Mouse (Mus musculus): ENCODE data around the gene Bcl2l14.

The Bcl2l14 gene

GRCm38 (mm10) chr6:134402914-134403683, 7.0 kb downstream of the Bcl2l14 start:
- peak; percentile 41 for DNase-seq (ENCODE audit: low spot score)

- DNase-seq (ENCODE audit: low spot score), result no peak
These were observed 7.6 kb downstream of the Bcl2l14 start for GRCm38 (mm10) chr6:134403684-134404070.

GRCm38 (mm10) chr6:134407226-134407625, 11.1 kb downstream of the Bcl2l14 start:
- no peak for DNase-seq (ENCODE audit: low spot score)

- DNase-seq (ENCODE audit: low spot score), result no peak
These were observed 17.8 kb downstream of the Bcl2l14 start for GRCm38 (mm10) chr6:134413706-134414531.

- DNase-seq (ENCODE audit: low spot score), result no peak
These were observed 18.4 kb downstream of the Bcl2l14 start for GRCm38 (mm10) chr6:134414532-134414883.

GRCm38 (mm10) chr6:134416556-134417105, 20.5 kb downstream of the Bcl2l14 start:
- no peak for DNase-seq (ENCODE audit: low spot score)

GRCm38 (mm10) chr6:134417886-134418285, 21.8 kb downstream of the Bcl2l14 start:
- no peak for DNase-seq (ENCODE audit: low spot score)

- no peak for DNase-seq (ENCODE audit: low spot score)
These were observed 24.3 kb downstream of the Bcl2l14 start for GRCm38 (mm10) chr6:134420375-134420774.

GRCm38 (mm10) chr6:134421921-134422320, 25.8 kb downstream of the Bcl2l14 start:
- peak; percentile 23 for DNase-seq (ENCODE audit: low spot score)

GRCm38 (mm10) chr6:134425216-134425717, 29.1 kb downstream of the Bcl2l14 start:
- peak; percentile 40 for DNase-seq (ENCODE audit: low spot score)

- DNase-seq (ENCODE audit: low spot score), result no peak
These were observed 31.0 kb downstream of the Bcl2l14 start for GRCm38 (mm10) chr6:134427165-134427564.

- DNase-seq (ENCODE audit: low spot score), result no peak
These were observed 32.3 kb downstream of the Bcl2l14 start for GRCm38 (mm10) chr6:134428455-134428854.

- DNase-seq (ENCODE audit: low spot score), result no peak
These were observed 34.2 kb downstream of the Bcl2l14 start for GRCm38 (mm10) chr6:134430161-134430799.

GRCm38 (mm10) chr6:134431583-134431982, 35.5 kb downstream of the Bcl2l14 start:
- no peak for DNase-seq (ENCODE audit: low spot score)

- DNase-seq (ENCODE audit: low spot score), result no peak
These were observed 37.2 kb downstream of the Bcl2l14 start for GRCm38 (mm10) chr6:134433281-134433680.

- DNase-seq (ENCODE audit: low spot score), result no peak
These were observed 37.9 kb downstream of the Bcl2l14 start for GRCm38 (mm10) chr6:134434044-134434443.

- no peak for DNase-seq (ENCODE audit: low spot score)
These were observed 38.8 kb downstream of the Bcl2l14 start for GRCm38 (mm10) chr6:134434866-134435390.

- DNase-seq (ENCODE audit: low spot score), result no peak
These were observed 40.8 kb downstream of the Bcl2l14 start for GRCm38 (mm10) chr6:134436955-134437354.

GRCm38 (mm10) chr6:134439401-134440021, 43.4 kb downstream of the Bcl2l14 start:
- DNase-seq (ENCODE audit: low spot score), result peak; percentile 18

- DNase-seq (ENCODE audit: low spot score), result no peak
These were observed 43.9 kb downstream of the Bcl2l14 start for GRCm38 (mm10) chr6:134440023-134440422.

GRCm38 (mm10) chr6:134441716-134442115, 45.6 kb downstream of the Bcl2l14 start:
- DNase-seq (ENCODE audit: low spot score), result no peak

Data from ovary, postnatal 36 days (tissue).